In genomic region chr19:32343937-32344737, GRCm38 (mm10) we compare ENCODE assay signal across 7 mouse cellular contexts. TPM values are rescaled to one million over a fixed set of nuclear protein-coding genes. Genes with fewer than 3 reads are reported as not detected.
DNase-seq lines count a peak whose midpoint lies in the region; ATAC-seq and TF ChIP-seq lines count a peak whose summit lies in the region.

No protein-coding gene starts in this region.

- TF ChIP-seq CTCF in kidney, postnatal 0 days (IDR thresholded peaks at IDR 0.05; ENCODE audit: low read depth), result no peak
- no peak for TF ChIP-seq CTCF in small intestine, adult 2 months (IDR thresholded peaks at IDR 0.05; ENCODE audit: extremely low read depth, insufficient read length, insufficient replicate concordance, low read depth, low read length)

- no peak overlapping the region for H3K9ac ChIP-seq in lung, embryonic 15.5 days
- H3K9ac ChIP-seq in forebrain, embryonic 12.5 days, result peak overlapping the region; percentile 38; the same call in 1 of the 2 replicates
- H3K9ac ChIP-seq in kidney, postnatal 0 days (ENCODE audit: low read depth, low read length), result no peak overlapping the region

- TF ChIP-seq POLR2A in small intestine, adult 2 months (IDR thresholded peaks at IDR 0.05; ENCODE audit: low read depth, low read length), result no peak

- H3K9me3 ChIP-seq in lung, embryonic 15.5 days, result no peaks in the 10 kb centered on the region
- no peaks in the 10 kb centered on the region for H3K9me3 ChIP-seq in forebrain, embryonic 12.5 days
- no peaks in the 10 kb centered on the region for H3K9me3 ChIP-seq in kidney, postnatal 0 days (replicated peaks; ENCODE audit: low read length)

- no peak for ATAC-seq in lung, embryonic 15.5 days (ENCODE audit: borderline replicate concordance, extremely low read depth, low FRiP score, low TSS enrichment)
- peak; percentile 31; the same call in 1 of the 2 replicates for ATAC-seq in forebrain, embryonic 12.5 days (ENCODE audit: low FRiP score)
- ATAC-seq in kidney, postnatal 0 days (replicated peaks; ENCODE audit: low FRiP score, low read depth), result peak; percentile 5; the same call in 1 of the 2 replicates

- peaks cover 80% of the 10 kb centered on the region for H3K4me1 ChIP-seq in lung, embryonic 15.5 days
- H3K4me1 ChIP-seq in forebrain, embryonic 12.5 days, result peaks cover 41% of the 10 kb centered on the region
- peaks cover 56% of the 10 kb centered on the region for H3K4me1 ChIP-seq in kidney, postnatal 0 days (replicated peaks; ENCODE audit: insufficient read depth, low read length)
- peaks cover 10% of the 10 kb centered on the region for H3K4me1 ChIP-seq in small intestine, adult 2 months (ENCODE audit: control insufficient read depth, insufficient read depth, insufficient read length, low read length)

- WGBS in lung, embryonic 15.5 days, result 26% methylated on average over 17 of the region's 17 CpGs
- 3% methylated on average over 17 of the region's 17 CpGs for WGBS in forebrain, embryonic 12.5 days
- WGBS in kidney, postnatal 0 days, result 18% methylated on average over 17 of the region's 17 CpGs
- 26% methylated on average over 17 of the region's 17 CpGs for WGBS in small intestine, adult 2 months

- no peak overlapping the region for H3K4me3 ChIP-seq in lung, embryonic 15.5 days
- H3K4me3 ChIP-seq in forebrain, embryonic 12.5 days (replicated peaks), result peak overlapping the region; percentile 16
- H3K4me3 ChIP-seq in kidney, postnatal 0 days (replicated peaks; ENCODE audit: low read depth, low read length), result no peak overlapping the region
- peak overlapping the region; percentile 51 for H3K4me3 ChIP-seq in small intestine, adult 2 months (ENCODE audit: low read depth, low read length)

- peak overlapping the region; percentile 22; the same call in 1 of the 2 replicates for H3K4me2 ChIP-seq in lung, embryonic 15.5 days
- H3K4me2 ChIP-seq in forebrain, embryonic 12.5 days, result peak overlapping the region; percentile 47
- H3K4me2 ChIP-seq in kidney, postnatal 0 days (ENCODE audit: low read length), result peak overlapping the region; percentile 38

- no peaks in the 10 kb centered on the region for H3K36me3 ChIP-seq in lung, embryonic 15.5 days
- H3K36me3 ChIP-seq in forebrain, embryonic 12.5 days (replicated peaks), result no peaks in the 10 kb centered on the region
- no peaks in the 10 kb centered on the region for H3K36me3 ChIP-seq in kidney, postnatal 0 days (ENCODE audit: insufficient read depth, low read length)
- H3K36me3 ChIP-seq in small intestine, adult 2 months (ENCODE audit: control insufficient read depth, insufficient read depth, low read length), result no peaks in the 10 kb centered on the region

- DNase-seq in lung, postnatal 25 days (ENCODE audit: low spot score), result no peak
- no peak for DNase-seq in kidney, postnatal 0 days (ENCODE audit: low spot score)
- no peak for DNase-seq in urinary bladder, postnatal 4 days (ENCODE audit: low spot score in 2 of 2)
- DNase-seq in gastrocnemius, postnatal 4 days (ENCODE audit: low spot score in 2 of 2), result no peak

- H3K27ac ChIP-seq in lung, embryonic 15.5 days, result no peak overlapping the region
- 0 out of 2 replicates have a peak overlapping the region, but pooled peaks have one; percentile 25 for H3K27ac ChIP-seq in forebrain, embryonic 12.5 days
- H3K27ac ChIP-seq in kidney, postnatal 0 days, result peak overlapping the region; percentile 15
- H3K27ac ChIP-seq in small intestine, adult 2 months (ENCODE audit: insufficient read depth, low read depth, low read length), result peak overlapping the region; percentile 90

- H3K27me3 ChIP-seq in lung, embryonic 15.5 days, result no peaks in the 10 kb centered on the region
- peaks cover 8% of the 10 kb centered on the region; the same call in 1 of the 2 replicates for H3K27me3 ChIP-seq in forebrain, embryonic 12.5 days
- no peaks in the 10 kb centered on the region for H3K27me3 ChIP-seq in kidney, postnatal 0 days (ENCODE audit: insufficient read depth, low read length)
- H3K27me3 ChIP-seq in small intestine, adult 2 months (ENCODE audit: control insufficient read depth, insufficient read depth, low read length), result no peaks in the 10 kb centered on the region

RNA-seq across cellular contexts. Expression of gene Sgms1, which starts 45.4 kb away (rescaled TPM):
- polyA plus RNA-seq in lung, embryonic 15.5 days (2015; fragmentation: Nextera tagmentation; extraction: Ambion mirVana), result 50.4 and 54.7 TPM in 2 replicates
- 12.3 and 13.8 TPM in 2 replicates for polyA plus RNA-seq in forebrain, embryonic 12.5 days (2016; fragmentation: Nextera tagmentation; extraction: Ambion mirVana)
- polyA plus RNA-seq in kidney, postnatal 0 days (2015; fragmentation: Nextera tagmentation; extraction: Ambion mirVana), result 42.4 and 46.1 TPM in 2 replicates
- 4.3 and 7.5 TPM in 2 replicates for polyA plus RNA-seq in small intestine, adult 2 months (2012; rRNA removed)
- 10 to 100 TPM; 62.4 to 73.1 TPM for total RNA-seq in gastrocnemius, postnatal 4 days (2021)

Comparison
In these comparisons a context has a peak if more than half of its experiments do, and no peak if none do; other contexts are left out.
1. H3K4me3 ChIP-seq: peak in forebrain, embryonic 12.5 days (single experiment) and small intestine, adult 2 months (single experiment); none in lung, embryonic 15.5 days (single experiment) and kidney, postnatal 0 days (single experiment).
2. Peak in every context shown above with its lines, with median percentiles within 50 percentile points of each other: H3K4me2 ChIP-seq.